Comparison of ENCODE assay signal across 14 mouse cellular contexts in the genomic region with DNA sequence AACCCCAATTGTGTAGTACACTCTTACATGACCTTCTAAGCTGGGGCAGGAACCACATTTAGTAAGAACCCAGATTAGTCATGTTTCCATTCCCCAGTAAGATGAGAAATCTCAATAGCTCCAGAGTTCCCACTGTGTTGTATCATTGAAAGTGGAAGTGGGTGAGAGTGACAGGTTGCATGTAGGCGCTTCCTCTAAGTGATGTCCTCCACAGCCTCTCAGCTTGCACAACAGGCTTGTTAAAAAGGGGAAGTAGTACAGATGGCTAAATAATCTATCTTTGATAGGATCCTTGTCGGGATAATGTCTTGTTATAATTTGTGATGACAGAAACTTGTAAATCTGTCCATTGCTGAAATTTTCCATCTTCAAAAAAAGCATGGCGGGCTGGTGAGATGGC. TPM values are rescaled to one million over a fixed set of nuclear protein-coding genes. Genes with fewer than 3 reads are reported as not detected.
DNase-seq lines count a peak whose midpoint lies in the region; ATAC-seq and TF ChIP-seq lines count a peak whose summit lies in the region.
"Had no signal": no experiment of that assay in that cellular context is flagged by ENCODE, and none has a peak within 500 bp of the region (broad histone marks: within the 10 kb centered on the region; RNA-seq: fewer than 3 reads in every experiment).

No protein-coding gene starts in this region.

- no peak overlapping the region for H3K4me2 ChIP-seq in liver, embryonic 14.5 days (ENCODE audit: low read depth)
- no peak overlapping the region for H3K4me2 ChIP-seq in liver, embryonic 12.5 days
- H3K4me2 ChIP-seq in neural tube, embryonic 15.5 days, result no peak overlapping the region
- H3K4me2 ChIP-seq: limb, embryonic 12.5 days; neural tube, embryonic 13.5 days had no signal

- ATAC-seq in liver, embryonic 14.5 days (ENCODE audit: insufficient read depth), result no peak
- ATAC-seq in liver, embryonic 12.5 days, result no peak
- ATAC-seq in common myeloid progenitor, adult 5-6 weeks (replicated peaks; ENCODE audit: low read depth, poor library complexity, severe bottlenecking), result peak; percentile 100
- peak; percentile 100 for ATAC-seq in megakaryocyte, adult 5-6 weeks (ENCODE audit: poor library complexity, severe bottlenecking)
- ATAC-seq in neural tube, embryonic 15.5 days (ENCODE audit: low FRiP score), result no peak
- ATAC-seq: Patski had no signal

- H3K27me3 ChIP-seq in liver, embryonic 14.5 days (ENCODE audit: control insufficient read depth, insufficient read depth, low read length), result no peaks in the 10 kb centered on the region
- no peaks in the 10 kb centered on the region for H3K27me3 ChIP-seq in liver, embryonic 12.5 days (replicated peaks)
- H3K27me3 ChIP-seq in neural tube, embryonic 15.5 days (replicated peaks), result no peaks in the 10 kb centered on the region
- H3K27me3 ChIP-seq: limb, embryonic 12.5 days; neural tube, embryonic 13.5 days; Patski had no signal

- H3K4me3 ChIP-seq in liver, embryonic 14.5 days (ENCODE audit: insufficient read depth in 1 of 2, low read depth in 2 of 2, low read length in 2 of 2), result no peak overlapping the region
- no peak overlapping the region for H3K4me3 ChIP-seq in liver, embryonic 12.5 days
- H3K4me3 ChIP-seq in neural tube, embryonic 15.5 days (replicated peaks), result no peak overlapping the region
- H3K4me3 ChIP-seq: limb, embryonic 12.5 days; neural tube, embryonic 13.5 days had no signal

- no peak for TF ChIP-seq CTCF in liver, embryonic 14.5 days (IDR thresholded peaks at IDR 0.05; ENCODE audit: low read depth)

- H3K4me1 ChIP-seq in liver, embryonic 14.5 days (replicated peaks; ENCODE audit: control insufficient read depth in 2 of 2, insufficient read depth in 2 of 2, low read length in 1 of 2), result no peaks in the 10 kb centered on the region
- no peaks in the 10 kb centered on the region for H3K4me1 ChIP-seq in liver, embryonic 12.5 days
- no peaks in the 10 kb centered on the region for H3K4me1 ChIP-seq in neural tube, embryonic 15.5 days
- H3K4me1 ChIP-seq: limb, embryonic 12.5 days; neural tube, embryonic 13.5 days had no signal

- H3K9ac ChIP-seq in liver, embryonic 14.5 days (replicated peaks), result no peak overlapping the region
- no peak overlapping the region for H3K9ac ChIP-seq in liver, embryonic 12.5 days
- H3K9ac ChIP-seq in neural tube, embryonic 15.5 days (replicated peaks), result no peak overlapping the region
- H3K9ac ChIP-seq: limb, embryonic 12.5 days; neural tube, embryonic 13.5 days had no signal

- peaks cover 65% of the 10 kb centered on the region for H3K36me3 ChIP-seq in liver, embryonic 14.5 days (replicated peaks; ENCODE audit: control insufficient read depth, insufficient read depth, low read depth)
- peaks cover 80% of the 10 kb centered on the region for H3K36me3 ChIP-seq in liver, embryonic 12.5 days
- H3K36me3 ChIP-seq in neural tube, embryonic 15.5 days, result peaks cover 34% of the 10 kb centered on the region

- peak; percentile 8 to 68 for DNase-seq in adrenal gland, adult (ENCODE audit: inconsistent age in 2 of 2, low spot score in 1 of 2)
- no peak for DNase-seq in adrenal gland, postnatal 25 days
- peak in 2 of 3 experiments; percentile 15 to 44 for DNase-seq in liver, embryonic 14.5 days (ENCODE audit: low read depth in 3 of 3, low spot score in 3 of 3)
- DNase-seq in thymus, postnatal 25 days, result no peak
- DNase-seq: embryo, embryonic 11 days; heart, postnatal 36 days; kidney, adult 2 months had no signal

- no peaks in the 10 kb centered on the region for H3K9me3 ChIP-seq in liver, embryonic 14.5 days (ENCODE audit: control insufficient read depth, low read length)
- H3K9me3 ChIP-seq in liver, embryonic 12.5 days (replicated peaks), result no peaks in the 10 kb centered on the region
- no peaks in the 10 kb centered on the region for H3K9me3 ChIP-seq in neural tube, embryonic 15.5 days (replicated peaks)
- H3K9me3 ChIP-seq: limb, embryonic 12.5 days; neural tube, embryonic 13.5 days had no signal

- TF ChIP-seq EP300 in liver, embryonic 14.5 days (IDR thresholded peaks at IDR 0.05; ENCODE audit: low read depth), result no peak

- H3K27ac ChIP-seq in liver, embryonic 14.5 days, result no peak overlapping the region
- H3K27ac ChIP-seq in liver, embryonic 12.5 days, result no peak overlapping the region
- no peak overlapping the region for H3K27ac ChIP-seq in neural tube, embryonic 15.5 days (replicated peaks)
- H3K27ac ChIP-seq: limb, embryonic 12.5 days; neural tube, embryonic 13.5 days had no signal

- 52% methylated on average over 3 of the region's 3 CpGs for WGBS in liver, embryonic 14.5 days (ENCODE audit: insufficient replicate concordance)
- WGBS in liver, embryonic 12.5 days (ENCODE audit: insufficient replicate concordance), result 62% methylated on average over 3 of the region's 3 CpGs
- 96% methylated on average over 3 of the region's 3 CpGs for WGBS in neural tube, embryonic 15.5 days

RNA-seq across cellular contexts. Expression of a gene that starts 46.0 kb away (rescaled TPM):
- total RNA-seq in adrenal gland, postnatal 25 days (2021), result 5.3 and 7.9 TPM in 2 replicates
- 0.10 and 0.11 TPM in 2 replicates for polyA plus RNA-seq in liver, embryonic 14.5 days (2012; rRNA removed)
- 0.43 and 0.51 TPM in 2 replicates for polyA plus RNA-seq in liver, embryonic 14.5 days (2014; fragmentation: Nextera tagmentation; extraction: Ambion mirVana)
- 2.7 and 3.1 TPM in 2 replicates for polyA plus RNA-seq in liver, embryonic 12.5 days (2016; fragmentation: Nextera tagmentation; extraction: Ambion mirVana)
- not detected in 2 replicates for total RNA-seq in common myeloid progenitor, adult 5-6 weeks (2017)
- not detected in 2 replicates for total RNA-seq in megakaryocyte, adult 5-6 weeks (2015)
- total RNA-seq in megakaryocyte, adult 5-6 weeks (2017), result not detected in 2 replicates
- polyA plus RNA-seq in neural tube, embryonic 15.5 days (2015; fragmentation: Nextera tagmentation; extraction: Ambion mirVana), result 5.1 and 5.5 TPM in 2 replicates
- polyA plus RNA-seq: limb, embryonic 12.5 days; Patski had no signal

Comparison
In these comparisons a context has a peak if more than half of its experiments do, and no peak if none do; other contexts are left out.
1. DNase-seq: peak in adrenal gland, adult (2 of 2) and liver, embryonic 14.5 days (2 of 3); none in adrenal gland, postnatal 25 days (single experiment) and thymus, postnatal 25 days (single experiment).
2. ATAC-seq: peak in common myeloid progenitor, adult 5-6 weeks (single experiment) and megakaryocyte, adult 5-6 weeks (single experiment); none in liver, embryonic 14.5 days (single experiment), liver, embryonic 12.5 days (single experiment) and neural tube, embryonic 15.5 days (single experiment).